Mouse (Mus musculus) liver, embryonic 14.5 days (tissue): ENCODE measurements around the gene Tekt2.

Experiments used
- CTCF ChIP-seq: IDR thresholded peaks from 2 replicates; pipeline ENCODE4 v1.5.1; 2016; ENCODE audit warnings: antibody characterized with exemption, low read depth, control low read depth
- EP300 ChIP-seq: IDR thresholded peaks from 2 replicates; pipeline ENCODE4 v1.6.1; 2016; ENCODE audit warnings: antibody characterized with exemption, low read depth

DNA sequence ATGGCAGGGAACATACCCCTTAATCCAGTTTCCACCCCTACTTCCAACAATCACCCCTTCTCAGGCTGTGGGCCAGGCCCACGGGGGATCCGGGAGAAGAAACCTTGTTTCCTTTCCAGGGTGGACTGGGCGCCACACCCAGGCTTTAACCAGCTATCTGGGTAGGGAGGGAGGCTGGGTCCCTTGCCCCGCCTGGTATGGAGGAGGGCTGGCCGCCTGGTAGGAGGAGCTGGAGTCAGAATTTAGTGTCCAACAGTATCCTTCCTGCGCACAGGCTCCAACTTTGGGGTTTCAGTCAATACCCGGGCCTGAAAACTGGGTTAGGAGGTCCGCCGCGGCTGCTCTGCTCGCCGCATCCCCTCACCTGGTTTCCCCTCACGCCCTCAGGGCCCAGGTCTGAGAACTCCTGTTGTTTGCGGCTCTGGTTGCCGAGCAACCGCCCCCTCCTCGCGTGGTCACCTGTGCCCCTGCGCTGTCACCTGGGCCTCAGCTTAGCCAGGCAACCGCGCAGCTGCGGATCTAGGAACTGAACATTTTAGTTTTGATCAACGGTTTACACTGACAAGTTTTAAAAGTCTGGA is at the start of gene Tekt2:
- no peak for TF ChIP-seq CTCF
- no peak for TF ChIP-seq EP300
